Mouse (Mus musculus) layer of hippocampus, adult 11-12 months (tissue): ENCODE results near the gene Isoc2a.

ENCODE experiments used
- DNase-seq: peaks from one replicate; pipeline ENCODE4 v3.0.0; 2022; ENCODE audit warnings: low spot score

The Isoc2a gene

GRCm38 (mm10) chr7:4940068-4940479 lies 63.1 kb downstream of the Isoc2a start:
- DNase-seq, result peak; percentile 86

GRCm38 (mm10) chr7:4942673-4943072 lies 65.7 kb downstream of the Isoc2a start:
- DNase-seq, result no peak

GRCm38 (mm10) chr7:4943223-4943815 lies 66.4 kb downstream of the Isoc2a start:
- peak; percentile 97 for DNase-seq
